7 mouse cellular contexts compared by ENCODE assay signal in genomic region chr4:58400861-58401341, GRCm38 (mm10).
DNase-seq lines count a peak whose midpoint lies in the region; ATAC-seq lines count a peak whose summit lies in the region.

No protein-coding gene starts in this region.

- peak; percentile 35 for DNase-seq in ovary, adult 18-20 months (ENCODE audit: low spot score)
- DNase-seq in ovary, postnatal 10 days (ENCODE audit: low spot score) = no peak
- DNase-seq in frontal cortex, postnatal 25 days (ENCODE audit: low spot score in 2 of 2) = peak; percentile 44 to 58
- DNase-seq in layer of hippocampus, postnatal 10 days (ENCODE audit: low spot score in 2 of 2) = peak; percentile 56 to 72
- peak; percentile 25 for DNase-seq in ovary, postnatal 36 days (ENCODE audit: low spot score)
- no peak for DNase-seq in thymus, postnatal 0 days (ENCODE audit: low spot score)

- no peak overlapping the region for H3K27ac ChIP-seq in liver, embryonic 12.5 days

- H3K9me3 ChIP-seq in liver, embryonic 12.5 days (replicated peaks) = no peaks in the 10 kb centered on the region

- H3K4me3 ChIP-seq in liver, embryonic 12.5 days = no peak overlapping the region

- no peaks in the 10 kb centered on the region for H3K27me3 ChIP-seq in liver, embryonic 12.5 days (replicated peaks)

- H3K4me1 ChIP-seq in liver, embryonic 12.5 days = no peaks in the 10 kb centered on the region

- no peak overlapping the region for H3K9ac ChIP-seq in liver, embryonic 12.5 days

- 82% methylated on average over 12 of the region's 12 CpGs for WGBS in liver, embryonic 12.5 days (ENCODE audit: insufficient replicate concordance)

- ATAC-seq in liver, embryonic 12.5 days = no peak

- H3K36me3 ChIP-seq in liver, embryonic 12.5 days = no peaks in the 10 kb centered on the region

- no peak overlapping the region for H3K4me2 ChIP-seq in liver, embryonic 12.5 days

Comparison
In these comparisons a context has a peak if more than half of its experiments do, and no peak if none do; other contexts are left out.
1. DNase-seq: peak in ovary, adult 18-20 months (single experiment), frontal cortex, postnatal 25 days (2 of 2), layer of hippocampus, postnatal 10 days (2 of 2) and ovary, postnatal 36 days (single experiment); none in ovary, postnatal 10 days (single experiment) and thymus, postnatal 0 days (single experiment).